Mouse (Mus musculus) testis, adult 2 months (tissue): ENCODE measurements around the gene Btbd9.

Source experiments
- CTCF ChIP-seq: fragments of 200-500 bp; IDR thresholded peaks from 2 replicates; pipeline ENCODE4 v1.5.1; 2012; ENCODE audit warnings: low read depth, mild to moderate bottlenecking, inconsistent platforms, low read length, moderate library complexity; ENCODE audit not compliant: control insufficient read depth, insufficient read depth, insufficient replicate concordance
- POLR2A ChIP-seq: fragments of 200-500 bp; IDR thresholded peaks from 2 replicates; pipeline ENCODE4 v1.6.1; 2012; ENCODE audit warnings: low read depth, mild to moderate bottlenecking, inconsistent platforms, low read length, moderate library complexity; ENCODE audit not compliant: control insufficient read depth

GRCm38 (mm10) chr17:30606634-30607081, 30.4 kb upstream of the Btbd9 start:
- no peak for TF ChIP-seq CTCF
- TF ChIP-seq POLR2A: no peak
